Mouse (Mus musculus): ENCODE measurements around the gene Dcun1d2.

- TF ChIP-seq POLR2A (IDR thresholded peaks at IDR 0.05; ENCODE audit: control insufficient read depth, extremely low read depth, insufficient read depth, low read length, poor library complexity) (no peak), CTCF (IDR thresholded peaks at IDR 0.05; ENCODE audit: borderline replicate concordance, control insufficient read depth, extremely low read depth, insufficient read depth, low read length, poor library complexity) (no peak)
Measured at GRCm38 (mm10) chr8:13229802-13230201, 58.1 kb downstream of the Dcun1d2 start.
